Comparison of ENCODE assay signal across 20 mouse cellular contexts in the genomic region with DNA sequence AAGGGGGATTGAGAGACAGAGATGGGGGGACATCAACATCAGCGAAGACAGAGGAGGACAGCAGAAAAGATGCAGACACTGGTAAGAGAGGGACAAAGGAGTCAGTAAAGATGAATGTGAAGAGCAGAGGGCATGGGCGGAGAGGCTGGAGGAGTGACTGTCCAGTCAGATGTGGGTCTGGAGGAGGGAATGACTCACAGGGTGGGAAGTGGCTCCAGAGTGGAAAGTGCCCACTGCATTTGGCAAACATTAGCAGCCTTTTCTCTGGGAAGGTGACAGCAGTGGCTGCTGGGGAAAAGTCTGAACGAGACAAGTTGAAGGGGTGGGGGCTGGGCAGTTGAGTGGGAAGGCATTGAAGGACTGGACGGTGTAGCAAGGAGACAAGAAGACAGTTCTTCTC. TPM values are rescaled to one million over a fixed set of nuclear protein-coding genes. Genes with fewer than 3 reads are reported as not detected.
DNase-seq lines count a peak whose midpoint lies in the region; ATAC-seq lines count a peak whose summit lies in the region.
"Had no signal": no experiment of that assay in that cellular context is flagged by ENCODE, and none has a peak within 500 bp of the region (broad histone marks: within the 10 kb centered on the region; RNA-seq: fewer than 3 reads in every experiment).

No protein-coding gene starts in this region.

- no peak overlapping the region for H3K4me2 ChIP-seq in heart, embryonic 12.5 days
- H3K4me2 ChIP-seq in lung, embryonic 15.5 days, result 0 out of 2 replicates have a peak overlapping the region, but pooled peaks have one; percentile 30
- no peak overlapping the region for H3K4me2 ChIP-seq in neural tube, embryonic 15.5 days
- H3K4me2 ChIP-seq: forebrain, embryonic 12.5 days; hindbrain, embryonic 15.5 days; limb, embryonic 13.5 days; midbrain, embryonic 12.5 days; stomach, embryonic 15.5 days had no signal

- H3K4me3 ChIP-seq in heart, embryonic 12.5 days, result no peak overlapping the region
- no peak overlapping the region for H3K4me3 ChIP-seq in lung, embryonic 15.5 days
- no peak overlapping the region for H3K4me3 ChIP-seq in neural tube, embryonic 15.5 days (replicated peaks)
- H3K4me3 ChIP-seq: forebrain, embryonic 12.5 days; hindbrain, embryonic 15.5 days; limb, embryonic 13.5 days; midbrain, embryonic 12.5 days; stomach, embryonic 15.5 days had no signal

- no peak overlapping the region for H3K27ac ChIP-seq in heart, embryonic 12.5 days (ENCODE audit: poor library complexity, severe bottlenecking)
- H3K27ac ChIP-seq in lung, embryonic 15.5 days, result peak overlapping the region; percentile 84
- H3K27ac ChIP-seq in neural tube, embryonic 15.5 days (replicated peaks), result no peak overlapping the region
- H3K27ac ChIP-seq: forebrain, embryonic 12.5 days; hindbrain, embryonic 15.5 days; limb, embryonic 13.5 days; midbrain, embryonic 12.5 days; stomach, embryonic 15.5 days had no signal

- no peak for DNase-seq in heart, postnatal 14 days
- peak; percentile 69 for DNase-seq in 3134 (ENCODE audit: extremely low read depth, insufficient read length, low spot score)
- DNase-seq in Muller cell, postnatal 12 days (ENCODE audit: inconsistent ontology term), result peak; percentile 77
- no peak for DNase-seq in spleen, postnatal 36 days (ENCODE audit: low spot score in 2 of 2)
- DNase-seq: cerebellum, postnatal 14 days; heart, adult 18-20 months; heart, postnatal 10 days; kidney, adult 11 months had no signal

- intact Hi-C loops in heart, postnatal 14 days (cut with DNase I), result no loop called here

- 0 out of 2 replicates have a peak, but pooled peaks have one; percentile 16 for ATAC-seq in heart, embryonic 12.5 days (ENCODE audit: insufficient number of reproducible peaks, low FRiP score)
- no peak for ATAC-seq in lung, embryonic 15.5 days (ENCODE audit: borderline replicate concordance, extremely low read depth, low FRiP score, low TSS enrichment)
- no peak for ATAC-seq in neural tube, embryonic 15.5 days (ENCODE audit: low FRiP score)
- ATAC-seq in megakaryocyte-erythroid progenitor cell, adult 5-6 weeks (replicated peaks; ENCODE audit: low FRiP score, low TSS enrichment, poor library complexity, severe bottlenecking), result no peak
- ATAC-seq: activated CD4-positive, CD25-positive, alpha-beta regulatory T cell, adult 4 months; CD4-positive, CD25-positive, alpha-beta regulatory T cell, adult 4 months had no signal

- no peaks in the 10 kb centered on the region for H3K27me3 ChIP-seq in heart, embryonic 12.5 days (replicated peaks)
- H3K27me3 ChIP-seq in lung, embryonic 15.5 days, result no peaks in the 10 kb centered on the region
- H3K27me3 ChIP-seq in neural tube, embryonic 15.5 days (replicated peaks), result no peaks in the 10 kb centered on the region
- H3K27me3 ChIP-seq: forebrain, embryonic 12.5 days; hindbrain, embryonic 15.5 days; limb, embryonic 13.5 days; midbrain, embryonic 12.5 days; stomach, embryonic 15.5 days had no signal

- H3K4me1 ChIP-seq in heart, embryonic 12.5 days (replicated peaks), result peaks cover 25% of the 10 kb centered on the region
- H3K4me1 ChIP-seq in lung, embryonic 15.5 days, result peaks cover 42% of the 10 kb centered on the region
- H3K4me1 ChIP-seq in neural tube, embryonic 15.5 days, result no peaks in the 10 kb centered on the region
- H3K4me1 ChIP-seq: forebrain, embryonic 12.5 days; hindbrain, embryonic 15.5 days; limb, embryonic 13.5 days; midbrain, embryonic 12.5 days; stomach, embryonic 15.5 days had no signal

- peaks cover 89% of the 10 kb centered on the region for H3K36me3 ChIP-seq in heart, embryonic 12.5 days
- peaks cover 54% of the 10 kb centered on the region for H3K36me3 ChIP-seq in lung, embryonic 15.5 days
- peaks cover 90% of the 10 kb centered on the region for H3K36me3 ChIP-seq in neural tube, embryonic 15.5 days

- no peak overlapping the region for H3K9ac ChIP-seq in heart, embryonic 12.5 days
- no peak overlapping the region for H3K9ac ChIP-seq in lung, embryonic 15.5 days
- no peak overlapping the region for H3K9ac ChIP-seq in neural tube, embryonic 15.5 days (replicated peaks)
- H3K9ac ChIP-seq: forebrain, embryonic 12.5 days; hindbrain, embryonic 15.5 days; limb, embryonic 13.5 days; midbrain, embryonic 12.5 days; stomach, embryonic 15.5 days had no signal

- H3K9me3 ChIP-seq in heart, embryonic 12.5 days (replicated peaks), result no peaks in the 10 kb centered on the region
- H3K9me3 ChIP-seq in lung, embryonic 15.5 days, result no peaks in the 10 kb centered on the region
- H3K9me3 ChIP-seq in neural tube, embryonic 15.5 days (replicated peaks), result no peaks in the 10 kb centered on the region
- H3K9me3 ChIP-seq: forebrain, embryonic 12.5 days; hindbrain, embryonic 15.5 days; limb, embryonic 13.5 days; midbrain, embryonic 12.5 days; stomach, embryonic 15.5 days had no signal

- 54% methylated on average over 4 of the region's 4 CpGs for WGBS in heart, embryonic 12.5 days
- 48% methylated on average over 4 of the region's 4 CpGs for WGBS in lung, embryonic 15.5 days
- WGBS in neural tube, embryonic 15.5 days, result 85% methylated on average over 4 of the region's 4 CpGs

RNA-seq across cellular contexts. Expression of a gene that starts 12.3 kb away (rescaled TPM):
- polyA plus RNA-seq in heart, embryonic 12.5 days (2016; fragmentation: Nextera tagmentation; extraction: Ambion mirVana), result 27.9 and 30.7 TPM in 2 replicates
- 10 to 100 TPM; 29.7 to 34.0 TPM for total RNA-seq in heart, postnatal 14 days (2021)
- polyA plus RNA-seq in lung, embryonic 15.5 days (2015; fragmentation: Nextera tagmentation; extraction: Ambion mirVana), result 54.9 and 59.9 TPM in 2 replicates
- polyA plus RNA-seq in neural tube, embryonic 15.5 days (2015; fragmentation: Nextera tagmentation; extraction: Ambion mirVana), result 91.6 and 107 TPM in 2 replicates
- 12.0 and 13.4 TPM in 2 replicates for total RNA-seq in megakaryocyte-erythroid progenitor cell, adult 5-6 weeks (2014; fragmentation: Nextera tagmentation)
- total RNA-seq in megakaryocyte-erythroid progenitor cell, adult 5-6 weeks (2017), result 0.84 and 3.5 TPM in 2 replicates

RNA-seq across cellular contexts. Expression of a gene that starts 18.8 kb away (rescaled TPM):
- polyA plus RNA-seq in heart, embryonic 12.5 days (2016; fragmentation: Nextera tagmentation; extraction: Ambion mirVana), result 142 and 155 TPM in 2 replicates
- 10 to 100 TPM; 83.7 to 94.3 TPM for total RNA-seq in heart, postnatal 14 days (2021)
- polyA plus RNA-seq in lung, embryonic 15.5 days (2015; fragmentation: Nextera tagmentation; extraction: Ambion mirVana), result 187 TPM in 2 replicates
- 163 and 179 TPM in 2 replicates for polyA plus RNA-seq in neural tube, embryonic 15.5 days (2015; fragmentation: Nextera tagmentation; extraction: Ambion mirVana)
- 61.3 and 68.5 TPM in 2 replicates for total RNA-seq in megakaryocyte-erythroid progenitor cell, adult 5-6 weeks (2014; fragmentation: Nextera tagmentation)
- 56.7 and 98.8 TPM in 2 replicates for total RNA-seq in megakaryocyte-erythroid progenitor cell, adult 5-6 weeks (2017)

RNA-seq across cellular contexts. Expression of a gene that starts 19.2 kb away (rescaled TPM):
- polyA plus RNA-seq in heart, embryonic 12.5 days (2016; fragmentation: Nextera tagmentation; extraction: Ambion mirVana), result 45.5 and 45.6 TPM in 2 replicates
- 10 to 100 TPM; 22.0 to 22.9 TPM for total RNA-seq in heart, postnatal 14 days (2021)
- 77.3 and 79.1 TPM in 2 replicates for polyA plus RNA-seq in lung, embryonic 15.5 days (2015; fragmentation: Nextera tagmentation; extraction: Ambion mirVana)
- polyA plus RNA-seq in neural tube, embryonic 15.5 days (2015; fragmentation: Nextera tagmentation; extraction: Ambion mirVana), result 82.0 and 89.0 TPM in 2 replicates
- 32.1 and 35.3 TPM in 2 replicates for total RNA-seq in megakaryocyte-erythroid progenitor cell, adult 5-6 weeks (2014; fragmentation: Nextera tagmentation)
- total RNA-seq in megakaryocyte-erythroid progenitor cell, adult 5-6 weeks (2017), result 58.9 and 67.3 TPM in 2 replicates

RNA-seq across cellular contexts. Expression of a gene that starts 19.3 kb away (rescaled TPM):
- polyA plus RNA-seq in heart, embryonic 12.5 days (2016; fragmentation: Nextera tagmentation; extraction: Ambion mirVana), result 14.1 and 14.8 TPM in 2 replicates
- 1 to 10 TPM; 1.9 to 4.8 TPM for total RNA-seq in heart, postnatal 14 days (2021)
- 33.8 and 34.3 TPM in 2 replicates for polyA plus RNA-seq in lung, embryonic 15.5 days (2015; fragmentation: Nextera tagmentation; extraction: Ambion mirVana)
- polyA plus RNA-seq in neural tube, embryonic 15.5 days (2015; fragmentation: Nextera tagmentation; extraction: Ambion mirVana), result 16.4 and 16.6 TPM in 2 replicates
- total RNA-seq in megakaryocyte-erythroid progenitor cell, adult 5-6 weeks (2014; fragmentation: Nextera tagmentation), result 0.15 and 6.2 TPM in 2 replicates
- total RNA-seq in megakaryocyte-erythroid progenitor cell, adult 5-6 weeks (2017), result 5.2 TPM in 1 of 2 replicates, not detected in the other

RNA-seq across cellular contexts. Expression of a gene that starts 21.1 kb away (rescaled TPM):
- polyA plus RNA-seq in heart, embryonic 12.5 days (2016; fragmentation: Nextera tagmentation; extraction: Ambion mirVana), result 0.33 and 1.9 TPM in 2 replicates
- under 1 TPM in 1 of 2 experiments, not detected in 1; 0.48 TPM for total RNA-seq in heart, postnatal 14 days (2021)
- 1.1 and 2.4 TPM in 2 replicates for polyA plus RNA-seq in lung, embryonic 15.5 days (2015; fragmentation: Nextera tagmentation; extraction: Ambion mirVana)
- polyA plus RNA-seq in neural tube, embryonic 15.5 days (2015; fragmentation: Nextera tagmentation; extraction: Ambion mirVana), result 0.36 and 0.59 TPM in 2 replicates
- not detected in 2 replicates for total RNA-seq in megakaryocyte-erythroid progenitor cell, adult 5-6 weeks (2014; fragmentation: Nextera tagmentation)
- not detected in 2 replicates for total RNA-seq in megakaryocyte-erythroid progenitor cell, adult 5-6 weeks (2017)
- total RNA-seq: heart, adult 18-20 months; MEL had no signal
- polyA plus RNA-seq: activated CD4-positive, CD25-positive, alpha-beta regulatory T cell, adult 4 months; CD4-positive, CD25-positive, alpha-beta regulatory T cell, adult 4 months had no signal

Comparison
In these comparisons a context has a peak if more than half of its experiments do, and no peak if none do; other contexts are left out.
1. DNase-seq: peak in 3134 (single experiment) and Muller cell, postnatal 12 days (single experiment); none in heart, postnatal 14 days (0 of 2) and spleen, postnatal 36 days (0 of 2).